Comparison of ENCODE assay signal across 8 mouse cellular contexts in genomic region chr13:38580601-38581457, GRCm38 (mm10). TPM values are rescaled to one million over a fixed set of nuclear protein-coding genes. Genes with fewer than 3 reads are reported as not detected.
A peak's percentile ranks its signal among the peaks of the same experiment; 100 is the strongest.
DNase-seq lines count a peak whose midpoint lies in the region; TF ChIP-seq lines count a peak whose summit lies in the region.

No protein-coding gene starts in this region.

- TF ChIP-seq CTCF in bone marrow, adult 2 months (IDR thresholded peaks at IDR 0.05; ENCODE audit: control insufficient read depth, insufficient read depth, low read length), result peak; percentile 53; the same call in 1 of the 2 replicates
- peak; percentile 34; the same call in 1 of the 2 replicates for TF ChIP-seq CTCF in olfactory bulb, adult 2 months (IDR thresholded peaks at IDR 0.05; ENCODE audit: insufficient read depth, low read depth, low read length)

- WGBS in bone marrow, adult 2 months, result 33% methylated on average over 11 of the region's 11 CpGs
- WGBS in olfactory bulb, adult 2 months, result 74% methylated on average over 11 of the region's 11 CpGs

- peak; percentile 73 for DNase-seq in ovary, adult 18-20 months (ENCODE audit: low spot score)
- DNase-seq in ovary, postnatal 10 days (ENCODE audit: low spot score), result no peak
- peak; percentile 13 to 20 for DNase-seq in frontal cortex, postnatal 14 days (ENCODE audit: low spot score in 2 of 2)
- DNase-seq in induced T-regulatory cell, adult 2 months (ENCODE audit: low read depth), result peak; percentile 59
- peak; percentile 63 for DNase-seq in liver
- DNase-seq in thymus, postnatal 36 days, result peak; percentile 20 to 36

- H3K27ac ChIP-seq in bone marrow, adult 2 months (ENCODE audit: control insufficient read depth, insufficient read depth, low read depth, low read length, poor library complexity), result no peak overlapping the region
- H3K27ac ChIP-seq in olfactory bulb, adult 2 months (ENCODE audit: insufficient read depth, low read depth, low read length), result no peak overlapping the region

- TF ChIP-seq POLR2A in bone marrow, adult 2 months (IDR thresholded peaks at IDR 0.05; ENCODE audit: borderline replicate concordance, control insufficient read depth, low read depth, low read length), result no peak
- no peak for TF ChIP-seq POLR2A in olfactory bulb, adult 2 months (IDR thresholded peaks at IDR 0.05; ENCODE audit: insufficient read depth, low read depth, low read length)

- no peak overlapping the region for H3K4me3 ChIP-seq in bone marrow, adult 2 months (replicated peaks; ENCODE audit: control insufficient read depth, low read depth, low read length)
- no peak overlapping the region for H3K4me3 ChIP-seq in olfactory bulb, adult 2 months (ENCODE audit: insufficient read depth, low read depth, low read length)

- no peaks in the 10 kb centered on the region for H3K4me1 ChIP-seq in bone marrow, adult 2 months (ENCODE audit: control insufficient read depth, insufficient read depth, low read length)
- H3K4me1 ChIP-seq in olfactory bulb, adult 2 months (ENCODE audit: control insufficient read depth, insufficient read depth, low read length), result no peaks in the 10 kb centered on the region

RNA-seq across cellular contexts. Expression of gene Txndc5, which starts 52.2 kb away (rescaled TPM):
- 15.8 and 32.5 TPM in 2 replicates for polyA plus RNA-seq in bone marrow, adult 2 months (2011; ENCODE audit: insufficient read depth, insufficient read length, low replicate concordance, missing spikeins)
- not detected in 2 replicates for polyA plus RNA-seq in olfactory bulb, adult 2 months (2012; ENCODE audit: insufficient read depth, insufficient read length, low replicate concordance, missing spikeins)

RNA-seq across cellular contexts. Expression of gene Bloc1s5, which starts 54.1 kb away (rescaled TPM):
- polyA plus RNA-seq in bone marrow, adult 2 months (2011; ENCODE audit: insufficient read depth, insufficient read length, low replicate concordance, missing spikeins), result 4.8 and 5.0 TPM in 2 replicates
- not detected in 2 replicates for polyA plus RNA-seq in olfactory bulb, adult 2 months (2012; ENCODE audit: insufficient read depth, insufficient read length, low replicate concordance, missing spikeins)

Comparison
In these comparisons a context has a peak if more than half of its experiments do, and no peak if none do; other contexts are left out.
1. RNA of gene Txndc5, which starts 52.2 kb away (polyA plus RNA-seq): 15.8 to 32.5 TPM in bone marrow, adult 2 months; not detected in olfactory bulb, adult 2 months; every median in the first group is over 10 times any median in the second.